Comparison of ENCODE assay signal across 25 mouse cellular contexts in the genomic region with DNA sequence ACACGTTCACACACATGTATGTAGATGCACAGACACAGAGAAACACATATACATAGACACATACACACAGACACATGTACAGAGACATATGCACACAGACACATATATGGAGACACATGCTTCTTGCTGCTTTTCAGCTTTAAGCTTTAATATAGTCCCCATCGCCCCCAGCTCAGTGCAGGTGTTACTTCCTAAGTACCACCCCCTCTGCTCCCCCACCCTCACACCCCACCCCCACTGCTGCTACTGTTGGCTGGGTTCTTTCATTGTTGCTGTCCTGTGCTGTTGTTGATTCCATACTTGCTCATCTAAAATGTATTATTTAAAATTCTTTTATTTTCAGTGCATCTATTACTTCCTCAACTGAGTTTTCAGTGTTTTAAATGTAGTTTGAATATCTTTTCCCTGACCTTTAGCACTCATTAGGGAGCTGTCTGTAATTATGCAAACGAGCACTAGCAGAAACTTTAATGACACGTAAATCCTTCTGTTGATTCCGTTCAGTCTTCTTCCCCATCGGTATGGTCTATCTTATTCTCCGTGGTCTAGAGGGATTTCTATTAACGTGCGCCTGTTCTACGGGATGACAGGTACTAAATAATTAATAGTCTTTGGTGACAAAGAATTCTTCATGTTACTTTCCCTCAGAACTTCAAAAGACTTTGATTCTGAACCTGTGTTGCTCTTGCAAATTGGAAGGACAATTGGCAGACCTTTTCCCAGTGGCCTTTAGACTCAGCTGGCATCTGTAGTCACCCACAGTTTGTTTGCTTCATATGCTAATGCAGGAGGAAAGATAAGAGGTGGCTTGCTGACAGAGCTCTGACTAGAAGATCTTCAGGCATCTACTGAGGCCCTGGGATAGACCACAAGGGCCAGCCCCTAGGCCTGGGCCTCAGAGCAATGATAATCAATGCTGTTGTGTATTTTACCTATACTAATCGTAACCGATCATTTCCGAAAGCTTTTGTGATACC.
A peak's percentile ranks its signal among the peaks of the same experiment; 100 is the strongest.
DNase-seq lines count a peak whose midpoint lies in the region; ATAC-seq and TF ChIP-seq lines count a peak whose summit lies in the region.
"Had no signal": no experiment of that assay in that cellular context is flagged by ENCODE, and none has a peak within 500 bp of the region (broad histone marks: within the 10 kb centered on the region; RNA-seq: fewer than 3 reads in every experiment).

No protein-coding gene starts in this region.

- no peak for DNase-seq in forebrain, embryonic 11.5 days (ENCODE audit: low spot score)
- DNase-seq in liver, adult 2 months (ENCODE audit: extremely low read depth, low read depth, low spot score) = peak; percentile 97
- DNase-seq in brain, embryonic 14.5 days (ENCODE audit: low read depth) = peak; percentile 53
- no peak for DNase-seq in urinary bladder, postnatal 14 days (ENCODE audit: low spot score)
- no peak for DNase-seq in right cerebral cortex, adult 2 months (ENCODE audit: low spot score in 2 of 2)
- DNase-seq: adrenal gland, postnatal 10 days; adrenal gland, postnatal 36 days; cerebellum, adult 11 months; cerebellum, adult 2 months; cerebellum, adult 9-11 months; cerebellum, postnatal 25 days; gastrocnemius, postnatal 25 days; heart, adult 2 months; heart, postnatal 14 days had no signal

- no peak overlapping the region for H3K4me3 ChIP-seq in forebrain, embryonic 13.5 days
- H3K4me3 ChIP-seq in forebrain, embryonic 11.5 days (ENCODE audit: low read depth, low read length) = no peak overlapping the region
- no peak overlapping the region for H3K4me3 ChIP-seq in liver, adult 2 months (ENCODE audit: insufficient read depth, low read depth, low read length)
- H3K4me3 ChIP-seq in liver, embryonic 12.5 days = no peak overlapping the region
- no peak overlapping the region for H3K4me3 ChIP-seq in midbrain, embryonic 15.5 days
- H3K4me3 ChIP-seq: embryonic facial prominence, embryonic 12.5 days; embryonic facial prominence, embryonic 15.5 days; forebrain, embryonic 12.5 days; heart, adult 2 months; heart, embryonic 10.5 days; heart, embryonic 13.5 days; hindbrain, embryonic 12.5 days; hindbrain, embryonic 15.5 days had no signal

- 56% methylated on average over 13 of the region's 13 CpGs for WGBS in forebrain, embryonic 13.5 days
- WGBS in forebrain, embryonic 11.5 days = 63% methylated on average over 13 of the region's 13 CpGs
- 74% methylated on average over 13 of the region's 13 CpGs for WGBS in liver, adult 2 months
- WGBS in liver, embryonic 12.5 days (ENCODE audit: insufficient replicate concordance) = 61% methylated on average over 13 of the region's 13 CpGs
- WGBS in midbrain, embryonic 15.5 days = 52% methylated on average over 13 of the region's 13 CpGs

- H3K4me1 ChIP-seq in forebrain, embryonic 13.5 days = 0 out of 2 replicates have a peak, but pooled peaks cover 8% of the 10 kb centered on the region
- H3K4me1 ChIP-seq in forebrain, embryonic 11.5 days (replicated peaks; ENCODE audit: control insufficient read depth, insufficient read depth, low read length) = no peaks in the 10 kb centered on the region
- peaks cover 5% of the 10 kb centered on the region; the same call in 1 of the 2 replicates for H3K4me1 ChIP-seq in liver, adult 2 months (ENCODE audit: control insufficient read depth, insufficient read depth, low read length)
- H3K4me1 ChIP-seq in liver, embryonic 12.5 days = no peaks in the 10 kb centered on the region
- H3K4me1 ChIP-seq in midbrain, embryonic 15.5 days = peaks cover 2% of the 10 kb centered on the region; the same call in 1 of the 2 replicates
- H3K4me1 ChIP-seq: embryonic facial prominence, embryonic 12.5 days; embryonic facial prominence, embryonic 15.5 days; forebrain, embryonic 12.5 days; heart, embryonic 10.5 days; heart, embryonic 13.5 days; hindbrain, embryonic 12.5 days; hindbrain, embryonic 15.5 days had no signal

- no peak overlapping the region for H3K27ac ChIP-seq in forebrain, embryonic 13.5 days
- H3K27ac ChIP-seq in forebrain, embryonic 11.5 days (ENCODE audit: low read depth, low read length) = no peak overlapping the region
- no peak overlapping the region for H3K27ac ChIP-seq in liver, adult 2 months (replicated peaks; ENCODE audit: insufficient read depth, low read depth, low read length)
- H3K27ac ChIP-seq in liver, embryonic 12.5 days = no peak overlapping the region
- no peak overlapping the region for H3K27ac ChIP-seq in midbrain, embryonic 15.5 days
- H3K27ac ChIP-seq: embryonic facial prominence, embryonic 12.5 days; embryonic facial prominence, embryonic 15.5 days; forebrain, embryonic 12.5 days; heart, adult 2 months; heart, embryonic 10.5 days; heart, embryonic 13.5 days; hindbrain, embryonic 12.5 days; hindbrain, embryonic 15.5 days had no signal

- no peak overlapping the region for H3K9ac ChIP-seq in forebrain, embryonic 13.5 days
- H3K9ac ChIP-seq in forebrain, embryonic 11.5 days (ENCODE audit: low read length) = no peak overlapping the region
- no peak overlapping the region for H3K9ac ChIP-seq in liver, adult 2 months (ENCODE audit: low read depth, low read length)
- H3K9ac ChIP-seq in liver, embryonic 12.5 days = no peak overlapping the region
- H3K9ac ChIP-seq in midbrain, embryonic 15.5 days = no peak overlapping the region
- H3K9ac ChIP-seq: embryonic facial prominence, embryonic 12.5 days; embryonic facial prominence, embryonic 15.5 days; forebrain, embryonic 12.5 days; heart, embryonic 13.5 days; hindbrain, embryonic 12.5 days; hindbrain, embryonic 15.5 days had no signal

- no peaks in the 10 kb centered on the region for H3K27me3 ChIP-seq in forebrain, embryonic 13.5 days
- no peaks in the 10 kb centered on the region for H3K27me3 ChIP-seq in forebrain, embryonic 11.5 days (ENCODE audit: control insufficient read depth, insufficient read depth, low read length)
- H3K27me3 ChIP-seq in liver, adult 2 months (ENCODE audit: control insufficient read depth, insufficient read depth, low read length) = no peaks in the 10 kb centered on the region
- H3K27me3 ChIP-seq in liver, embryonic 12.5 days (replicated peaks) = no peaks in the 10 kb centered on the region
- no peaks in the 10 kb centered on the region for H3K27me3 ChIP-seq in midbrain, embryonic 15.5 days (replicated peaks)
- H3K27me3 ChIP-seq: embryonic facial prominence, embryonic 12.5 days; embryonic facial prominence, embryonic 15.5 days; forebrain, embryonic 12.5 days; heart, embryonic 13.5 days; hindbrain, embryonic 12.5 days; hindbrain, embryonic 15.5 days had no signal

- H3K9me3 ChIP-seq in forebrain, embryonic 13.5 days (replicated peaks) = no peaks in the 10 kb centered on the region
- H3K9me3 ChIP-seq in forebrain, embryonic 11.5 days (ENCODE audit: control insufficient read depth, low read length) = no peaks in the 10 kb centered on the region
- H3K9me3 ChIP-seq in liver, embryonic 12.5 days (replicated peaks) = no peaks in the 10 kb centered on the region
- H3K9me3 ChIP-seq in midbrain, embryonic 15.5 days = no peaks in the 10 kb centered on the region
- H3K9me3 ChIP-seq: embryonic facial prominence, embryonic 12.5 days; embryonic facial prominence, embryonic 15.5 days; forebrain, embryonic 12.5 days; heart, embryonic 10.5 days; heart, embryonic 13.5 days; hindbrain, embryonic 12.5 days; hindbrain, embryonic 15.5 days had no signal

- no peaks in the 10 kb centered on the region for H3K79me2 ChIP-seq in liver, adult 2 months (ENCODE audit: control insufficient read depth, insufficient read depth, low read length)

- no peaks in the 10 kb centered on the region for H3K36me3 ChIP-seq in forebrain, embryonic 13.5 days (ENCODE audit: poor library complexity, severe bottlenecking)
- H3K36me3 ChIP-seq in forebrain, embryonic 11.5 days (ENCODE audit: control insufficient read depth, insufficient read depth, low read length) = no peaks in the 10 kb centered on the region
- H3K36me3 ChIP-seq in liver, adult 2 months (ENCODE audit: control insufficient read depth, insufficient read depth, low read length) = no peaks in the 10 kb centered on the region
- H3K36me3 ChIP-seq in liver, embryonic 12.5 days = no peaks in the 10 kb centered on the region
- no peaks in the 10 kb centered on the region for H3K36me3 ChIP-seq in midbrain, embryonic 15.5 days (replicated peaks)
- H3K36me3 ChIP-seq: embryonic facial prominence, embryonic 12.5 days; embryonic facial prominence, embryonic 15.5 days; forebrain, embryonic 12.5 days; heart, embryonic 10.5 days; heart, embryonic 13.5 days; hindbrain, embryonic 12.5 days; hindbrain, embryonic 15.5 days had no signal

- H3K4me2 ChIP-seq in forebrain, embryonic 13.5 days = no peak overlapping the region
- no peak overlapping the region for H3K4me2 ChIP-seq in forebrain, embryonic 11.5 days (ENCODE audit: low read depth, low read length, severe bottlenecking)
- H3K4me2 ChIP-seq in liver, embryonic 12.5 days = no peak overlapping the region
- no peak overlapping the region for H3K4me2 ChIP-seq in midbrain, embryonic 15.5 days
- H3K4me2 ChIP-seq: embryonic facial prominence, embryonic 12.5 days; embryonic facial prominence, embryonic 15.5 days; forebrain, embryonic 12.5 days; heart, embryonic 13.5 days; hindbrain, embryonic 12.5 days; hindbrain, embryonic 15.5 days had no signal

- 0 out of 2 replicates have a peak, but pooled peaks have one; percentile 13 for ATAC-seq in forebrain, embryonic 13.5 days
- ATAC-seq in forebrain, embryonic 11.5 days (replicated peaks; ENCODE audit: low FRiP score) = no peak
- no peak for ATAC-seq in liver, embryonic 12.5 days
- ATAC-seq in midbrain, embryonic 15.5 days (replicated peaks) = peak; percentile 79
- ATAC-seq: activated CD4-positive, CD25-positive, alpha-beta regulatory T cell, adult 4 months had no signal

- no peak for TF ChIP-seq POLR2A in liver, adult 2 months (IDR thresholded peaks at IDR 0.05; ENCODE audit: extremely low read depth, insufficient read depth, low read length)
- no peak for TF ChIP-seq POLR2A in brain, embryonic 14.5 days (IDR thresholded peaks at IDR 0.05; ENCODE audit: borderline replicate concordance, extremely low read depth, insufficient read depth, insufficient read length, poor library complexity, severe bottlenecking)

- no peak for TF ChIP-seq CTCF in liver, adult 2 months (IDR thresholded peaks at IDR 0.05; ENCODE audit: low read depth, low read length)
- no peak for TF ChIP-seq CTCF in brain, embryonic 14.5 days (IDR thresholded peaks at IDR 0.05; ENCODE audit: borderline replicate concordance, extremely low read depth, insufficient read depth, insufficient read length)

Comparison
In these comparisons a context has a peak if more than half of its experiments do, and no peak if none do; other contexts are left out.
1. ATAC-seq: peak in forebrain, embryonic 13.5 days (single experiment) and midbrain, embryonic 15.5 days (single experiment); none in forebrain, embryonic 11.5 days (single experiment) and liver, embryonic 12.5 days (single experiment).
2. DNase-seq: peak in liver, adult 2 months (single experiment) and brain, embryonic 14.5 days (single experiment); none in forebrain, embryonic 11.5 days (single experiment), urinary bladder, postnatal 14 days (single experiment) and right cerebral cortex, adult 2 months (0 of 2).